Mouse (Mus musculus) liver, embryonic 14.5 days (tissue): ENCODE results near the gene Cst13.

Experiments used
- CTCF ChIP-seq: IDR thresholded peaks from 2 replicates; pipeline ENCODE4 v1.5.1; 2016; ENCODE audit warnings: antibody characterized with exemption, low read depth, control low read depth
- EP300 ChIP-seq: IDR thresholded peaks from 2 replicates; pipeline ENCODE4 v1.6.1; 2016; ENCODE audit warnings: antibody characterized with exemption, low read depth

GRCm38 (mm10) chr2:148877016-148877770, 57.3 kb downstream of the Cst13 start:
- no peak for TF ChIP-seq EP300
- TF ChIP-seq CTCF, result no peak
